Mouse (Mus musculus) intestine, embryonic 14.5 days (tissue): ENCODE data around the gene Trp73. TPM values are rescaled to one million over a fixed set of nuclear protein-coding genes. Genes with fewer than 3 reads are reported as not detected.

Source experiments
- ATAC-seq: fragments of 200-750 bp; cut with Nextera tagmentation; replicated peaks from 2 replicates; pipeline ENCODE4 v1.8.0; 2017; ENCODE audit warnings: low read depth, moderate number of reproducible peaks, moderate TSS enrichment, moderate library complexity; ENCODE audit not compliant: low FRiP score, low TSS enrichment
- DNase-seq: peaks from one replicate; pipeline ENCODE4 v3.0.0-alpha.2; 2018; ENCODE audit warnings: low spot score
- H3K27ac ChIP-seq: fragments of 300-500 bp; sonication (generic); 2 replicates; pipeline ENCODE4 v1.5.1; 2014; ENCODE audit warnings: low read depth, mild to moderate bottlenecking, control low read depth
- H3K27me3 ChIP-seq: fragments of 300-500 bp; sonication (generic); replicated peaks from 2 replicates; pipeline ENCODE4 v1.6.1; 2014; ENCODE audit warnings: low read length, control low read depth; ENCODE audit not compliant: control insufficient read depth, insufficient read depth
- H3K36me3 ChIP-seq: fragments of 300-500 bp; sonication (generic); 2 replicates; pipeline ENCODE4 v1.6.1; 2014; ENCODE audit warnings: low read length, control low read depth; ENCODE audit not compliant: control insufficient read depth, insufficient read depth
- H3K4me1 ChIP-seq: fragments of 300-500 bp; sonication (generic); replicated peaks from 2 replicates; pipeline ENCODE4 v1.6.1; 2014; ENCODE audit warnings: low read length, control low read depth, mixed read lengths; ENCODE audit not compliant: control insufficient read depth, insufficient read depth
- H3K4me2 ChIP-seq: fragments of 300-500 bp; sonication (generic); 2 replicates; pipeline ENCODE4 v1.6.1; 2014; ENCODE audit warnings: low read length
- H3K4me3 ChIP-seq: fragments of 300-500 bp; sonication (generic); 2 replicates; pipeline ENCODE4 v1.5.1; 2014; ENCODE audit warnings: low read depth, low read length, control low read depth, mixed read lengths
- H3K9ac ChIP-seq: fragments of 300-500 bp; sonication (generic); 2 replicates; pipeline ENCODE4 v1.6.1; 2014; ENCODE audit warnings: mild to moderate bottlenecking, low read length
- H3K9me3 ChIP-seq: fragments of 300-500 bp; sonication (generic); 2 replicates; pipeline ENCODE4 v1.6.1; 2016; ENCODE audit warnings: low read length, control low read depth; ENCODE audit not compliant: control insufficient read depth
- WGBS: fragments of 180-500 bp; shearing (Covaris S2); extraction: QIAGEN DNeasy Blood & Tissue Kit; methylation state at CpG from one replicate; pipeline ENCODE4 v1.1.7; 2014; 5-methylcytosine and 5-hydroxymethylcytosine counted together
- polyA plus RNA-seq: library from polyadenylated mRNA; unstranded; fragments of >200 nt; fragmentation: Nextera tagmentation; extraction: Ambion mirVana; gene quantifications from 2 replicates; pipeline ENCODE4 v1.2.1, GENCODE M21; 2014

Trp73 gene
- polyA plus RNA-seq, 1 experiment from 2014 or later, result 0.20 TPM

DNA sequence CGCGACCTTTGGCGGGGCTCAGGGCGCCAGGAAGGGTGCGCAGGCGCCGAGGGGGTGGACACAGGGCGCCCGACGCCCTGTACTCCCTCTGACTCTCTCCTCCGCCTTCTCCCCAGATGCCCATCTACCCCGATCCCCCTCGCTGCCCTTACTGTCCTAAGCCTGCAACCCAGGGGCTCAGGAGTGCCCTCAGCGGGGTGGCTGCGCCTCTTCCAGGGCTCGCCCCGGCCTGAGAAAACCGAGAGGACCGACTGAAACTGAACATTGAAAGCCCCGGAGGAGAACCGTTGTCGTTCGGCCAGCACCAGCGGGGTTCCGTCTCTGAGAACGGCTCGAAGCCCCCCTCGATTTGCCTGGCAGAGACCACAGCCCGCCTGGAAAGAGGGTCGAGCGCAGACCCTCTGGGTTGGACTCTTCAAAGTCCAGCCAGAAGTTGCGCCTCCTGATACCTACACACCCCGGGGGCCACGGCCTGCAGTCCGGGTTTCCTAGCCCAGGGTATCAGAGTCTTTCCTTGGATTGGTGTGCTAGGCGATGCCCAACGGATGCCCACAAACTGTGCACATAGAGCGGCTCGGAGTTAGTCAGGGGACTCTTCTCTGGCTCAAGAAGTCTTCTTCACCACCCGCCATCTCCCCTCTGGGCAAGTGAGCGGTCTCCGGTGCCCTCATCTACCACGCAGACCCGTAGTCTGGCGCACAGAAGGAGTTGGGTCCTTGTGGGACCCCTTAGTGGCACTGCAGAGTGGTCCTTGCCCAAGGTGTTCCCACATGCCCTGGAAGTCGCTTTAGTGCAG, 403 bp upstream of the Trp73 start:
- Histone ChIP-seq H3K27ac (no peak overlapping the region), H3K4me1 (peaks cover 4% of the 10 kb centered on the region; the same call in 1 of the 2 replicates), H3K9ac (peak overlapping the region; percentile 29; the same call in 1 of the 2 replicates), H3K36me3 (no peaks in the 10 kb centered on the region), H3K4me3 (peak overlapping the region; percentile 44), H3K4me2 (peak overlapping the region; percentile 92), H3K27me3 (peaks cover 63% of the 10 kb centered on the region), H3K9me3 (no peaks in the 10 kb centered on the region)
- DNase-seq (peak; percentile 78), ATAC-seq (no peak)
- WGBS, result 3% methylated on average over 42 of the region's 46 CpGs

DNA sequence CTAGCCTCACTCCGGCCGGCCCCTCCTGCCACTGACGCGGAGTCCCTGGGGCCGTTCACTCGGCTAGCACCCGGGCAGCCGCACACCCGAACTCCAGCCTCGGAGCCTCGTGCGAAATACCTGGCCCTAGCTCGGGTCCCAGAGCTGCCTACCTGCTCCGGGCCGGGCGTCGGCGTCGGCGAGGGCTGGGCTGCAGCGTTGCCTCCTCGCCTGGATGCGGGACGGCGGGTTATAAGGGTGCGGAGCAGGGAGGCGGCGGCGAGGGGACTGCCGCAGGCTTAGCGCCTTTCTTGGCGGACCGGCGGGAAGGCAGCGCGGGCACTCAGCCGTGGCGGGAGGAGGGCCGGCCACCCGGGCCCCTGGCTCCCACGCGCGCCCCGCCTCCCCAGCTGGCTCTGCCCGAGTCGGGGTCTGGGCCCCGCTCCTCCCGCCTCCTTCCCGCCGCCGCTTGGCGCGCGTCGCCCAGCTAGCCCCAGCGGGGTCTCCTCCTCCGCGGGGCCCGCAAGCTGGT, 282 bp downstream of the Trp73 start:
- Histone ChIP-seq H3K4me2 (peak overlapping the region; percentile 92), H3K27ac (no peak overlapping the region), H3K36me3 (no peaks in the 10 kb centered on the region), H3K9me3 (no peaks in the 10 kb centered on the region), H3K9ac (peak overlapping the region; percentile 29), H3K4me3 (peak overlapping the region; percentile 44), H3K27me3 (peaks cover 65% of the 10 kb centered on the region), H3K4me1 (peaks cover 4% of the 10 kb centered on the region; the same call in 1 of the 2 replicates)
- ATAC-seq (no peak), DNase-seq (peak; percentile 73)
- under 1% methylated on average over 48 of the region's 59 CpGs for WGBS

GRCm38 (mm10) chr4:154137139-154137538, 2.9 kb downstream of the Trp73 start:
- Histone ChIP-seq H3K9ac (no peak overlapping the region), H3K4me2 (no peak overlapping the region), H3K9me3 (no peaks in the 10 kb centered on the region), H3K27ac (no peak overlapping the region), H3K27me3 (peaks cover 65% of the 10 kb centered on the region), H3K4me3 (no peak overlapping the region), H3K36me3 (no peaks in the 10 kb centered on the region), H3K4me1 (peaks cover 4% of the 10 kb centered on the region; the same call in 1 of the 2 replicates)
- 56% methylated on average over 5 of the region's 5 CpGs for WGBS
- DNase-seq (no peak), ATAC-seq (no peak)

DNA sequence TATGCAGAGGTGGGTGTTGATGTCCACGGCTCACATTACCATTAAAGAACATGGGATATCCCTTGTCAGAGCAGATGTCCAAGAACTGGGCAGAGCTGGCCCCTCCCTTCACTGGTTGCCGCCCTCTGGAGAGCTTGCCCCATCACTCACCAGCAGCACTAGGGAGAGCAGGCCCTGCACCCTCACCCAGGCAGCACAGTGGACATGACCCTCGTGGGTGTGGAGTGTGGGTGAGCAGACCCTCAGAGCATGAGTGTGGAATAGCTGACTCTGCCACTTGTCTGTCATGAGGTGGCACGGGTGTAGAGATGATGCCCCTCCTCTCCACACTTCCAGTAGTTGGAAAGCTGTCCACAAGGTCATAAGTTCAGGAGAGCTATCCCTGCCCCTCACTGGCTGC, 5.2 kb downstream of the Trp73 start:
- Histone ChIP-seq H3K4me3 (no peak overlapping the region), H3K4me1 (no peaks in the 10 kb centered on the region), H3K27me3 (peaks cover 43% of the 10 kb centered on the region), H3K9ac (no peak overlapping the region), H3K27ac (no peak overlapping the region), H3K9me3 (no peaks in the 10 kb centered on the region), H3K36me3 (no peaks in the 10 kb centered on the region), H3K4me2 (no peak overlapping the region)
- ATAC-seq (no peak), DNase-seq (no peak)
- WGBS, result 55% methylated on average over 4 of the region's 4 CpGs

- H3K36me3 ChIP-seq, result no peaks in the 10 kb centered on the region
- ATAC-seq (no peak), DNase-seq (no peak)
- no peaks in the 10 kb centered on the region for H3K4me1 ChIP-seq
- no peaks in the 10 kb centered on the region for H3K9me3 ChIP-seq
- no peak overlapping the region for H3K9ac ChIP-seq
- H3K4me3 ChIP-seq, result no peak overlapping the region
- H3K27ac ChIP-seq, result no peak overlapping the region
- no peak overlapping the region for H3K4me2 ChIP-seq
- 71% methylated on average over 4 of the region's 4 CpGs for WGBS
- H3K27me3 ChIP-seq, result peaks cover 14% of the 10 kb centered on the region
These were observed 8.1 kb downstream of the Trp73 start for GRCm38 (mm10) chr4:154131894-154132293.

- H3K4me1 ChIP-seq, result no peaks in the 10 kb centered on the region
- no peaks in the 10 kb centered on the region for H3K36me3 ChIP-seq
- DNase-seq, result no peak
- H3K4me3 ChIP-seq, result no peak overlapping the region
- H3K27me3 ChIP-seq, result no peaks in the 10 kb centered on the region
- no peak for ATAC-seq
- H3K4me2 ChIP-seq, result no peak overlapping the region
- H3K9me3 ChIP-seq, result no peaks in the 10 kb centered on the region
- H3K27ac ChIP-seq, result no peak overlapping the region
- H3K9ac ChIP-seq, result no peak overlapping the region
These were observed 10.1 kb downstream of the Trp73 start for GRCm38 (mm10) chr4:154129950-154130349.

DNA sequence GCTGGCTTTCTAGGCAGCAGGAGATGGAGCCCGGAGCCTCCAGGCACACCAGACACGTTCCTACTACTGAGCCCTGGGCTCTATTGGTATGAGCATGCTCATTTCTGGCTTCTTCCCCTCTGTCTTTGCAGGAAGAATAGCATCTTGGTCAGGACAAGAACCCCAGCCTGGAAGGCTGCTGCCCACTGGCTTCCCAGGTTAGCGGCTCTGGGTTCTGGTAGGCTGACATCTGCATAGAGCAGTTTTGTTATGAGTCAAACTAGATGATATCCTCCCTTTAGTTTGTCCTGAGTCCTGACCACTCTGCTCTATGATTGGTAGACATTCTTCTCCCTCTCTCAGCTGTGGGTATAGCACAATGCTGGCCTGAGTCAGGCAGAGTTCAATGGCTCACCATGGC, 12.7 kb downstream of the Trp73 start:
- H3K4me2 ChIP-seq, result no peak overlapping the region
- no peak for ATAC-seq
- H3K27me3 ChIP-seq, result no peaks in the 10 kb centered on the region
- H3K27ac ChIP-seq, result no peak overlapping the region
- H3K9me3 ChIP-seq, result no peaks in the 10 kb centered on the region
- 67% methylated on average over 3 of the region's 3 CpGs for WGBS
- H3K4me1 ChIP-seq, result no peaks in the 10 kb centered on the region
- H3K36me3 ChIP-seq, result no peaks in the 10 kb centered on the region
- H3K9ac ChIP-seq, result no peak overlapping the region
- no peak overlapping the region for H3K4me3 ChIP-seq
- DNase-seq, result no peak

DNA sequence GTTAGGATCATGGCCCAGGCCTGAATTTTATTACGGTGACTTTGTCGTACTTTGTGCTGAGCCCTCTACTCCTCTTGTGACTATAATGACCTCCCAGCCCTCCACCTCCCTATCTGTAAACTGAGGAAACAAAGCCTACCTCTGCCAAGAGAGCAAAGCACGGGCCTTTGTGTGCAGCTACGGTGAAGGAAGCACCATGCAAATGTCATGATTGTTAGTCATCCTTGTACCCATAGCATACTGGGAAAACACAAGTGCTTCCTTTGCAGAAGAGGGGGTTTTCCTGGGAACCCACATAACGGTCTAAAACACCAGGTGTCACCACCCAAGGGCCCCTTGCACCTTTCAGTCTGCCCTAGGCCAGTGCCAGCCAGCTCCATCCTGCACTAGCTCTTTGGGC, 14.8 kb downstream of the Trp73 start:
- no peak overlapping the region for H3K27ac ChIP-seq
- DNase-seq (no peak), ATAC-seq (no peak)
- H3K9me3 ChIP-seq, result no peaks in the 10 kb centered on the region
- H3K4me1 ChIP-seq, result no peaks in the 10 kb centered on the region
- 74% methylated on average over 5 of the region's 5 CpGs for WGBS
- H3K9ac ChIP-seq, result no peak overlapping the region
- H3K4me3 ChIP-seq, result no peak overlapping the region
- H3K27me3 ChIP-seq, result no peaks in the 10 kb centered on the region
- H3K36me3 ChIP-seq, result no peaks in the 10 kb centered on the region
- no peak overlapping the region for H3K4me2 ChIP-seq

DNA sequence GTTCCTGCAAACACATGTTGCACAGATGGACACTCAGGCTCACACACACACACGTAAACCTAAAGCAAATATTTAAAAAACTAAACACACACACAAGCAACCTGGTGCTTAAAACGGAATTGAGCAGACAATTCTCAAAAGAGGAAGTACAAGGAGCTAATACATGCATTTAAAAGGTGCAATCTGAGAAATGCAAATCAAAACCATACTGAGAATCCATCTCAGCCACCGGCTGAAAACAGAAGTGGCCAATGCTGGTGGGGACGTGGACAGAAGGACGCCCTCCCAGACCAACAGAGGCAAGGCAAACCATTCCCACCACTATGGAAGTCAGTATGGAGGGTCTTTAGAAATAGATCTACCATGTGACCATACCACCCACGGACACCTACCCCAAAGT, 16.5 kb downstream of the Trp73 start:
- Histone ChIP-seq H3K36me3 (no peaks in the 10 kb centered on the region), H3K4me1 (no peaks in the 10 kb centered on the region), H3K4me2 (no peak overlapping the region), H3K9me3 (no peaks in the 10 kb centered on the region), H3K27me3 (no peaks in the 10 kb centered on the region), H3K27ac (no peak overlapping the region), H3K4me3 (no peak overlapping the region), H3K9ac (no peak overlapping the region)
- DNase-seq (no peak), ATAC-seq (no peak)
- WGBS, result 66% methylated on average over 6 of the region's 6 CpGs
